Mouse (Mus musculus): ENCODE measurements at regions not wholly inside any gene's neighbourhood (a gene's known extent, or its start where the extent isn't known, plus 50 kb on each side); places are given as distances from the start of the nearest gene placed in this dataset.

DNA sequence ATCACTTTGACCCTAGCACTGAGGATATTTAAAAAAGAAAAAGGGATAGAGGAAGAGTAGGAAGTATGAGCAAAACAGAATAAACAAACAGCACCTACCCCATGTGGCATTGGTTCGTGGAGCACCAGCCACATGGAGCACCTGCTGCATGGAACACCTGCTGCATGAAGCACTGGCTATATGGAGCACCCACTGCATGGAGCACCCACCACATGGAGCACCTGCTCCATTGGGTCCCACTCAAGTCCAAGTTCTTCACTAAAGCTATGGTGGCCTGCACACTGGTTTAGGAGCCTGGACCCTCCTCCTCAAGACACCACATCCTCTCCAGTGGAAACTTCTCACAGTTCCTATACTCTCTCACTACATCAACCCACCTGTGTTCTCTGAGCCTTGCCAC is 166.4 kb upstream of the Zmiz1 start:
- no peak for TF ChIP-seq POLR2AphosphoS5 (IDR thresholded peaks at IDR 0.05; ENCODE audit: borderline replicate concordance, low read depth, low read length)
- no peaks in the 10 kb centered on the region for H3K4me1 ChIP-seq (ENCODE audit: control insufficient read depth in 1 of 2, insufficient read depth in 2 of 2, low read length in 2 of 2)
- no peaks in the 10 kb centered on the region for H3K9me3 ChIP-seq (replicated peaks; ENCODE audit: insufficient read depth, low read length)
- no peaks in the 10 kb centered on the region for H3K79me2 ChIP-seq (ENCODE audit: control insufficient read depth, insufficient read depth, low read length, poor library complexity)
- no peak for DNase-seq (ENCODE audit: low read depth, low spot score)
- no peaks in the 10 kb centered on the region; a peak in 1 of 4 replicates for H3K27me3 ChIP-seq (ENCODE audit: control insufficient read depth in 1 of 2, insufficient read depth in 2 of 2, low read length in 2 of 2)
- no peaks in the 10 kb centered on the region for H3K36me3 ChIP-seq (ENCODE audit: control insufficient read depth in 1 of 2, insufficient read depth in 2 of 2, low read length in 2 of 2)
- H3K27ac ChIP-seq (ENCODE audit: control insufficient read depth, low read depth, low read length): no peak overlapping the region
- H3K9ac ChIP-seq (ENCODE audit: control insufficient read depth, low read depth, low read length, poor library complexity, severe bottlenecking): no peak overlapping the region
- H3K4me3 ChIP-seq (ENCODE audit: control insufficient read depth in 1 of 2, insufficient read depth in 1 of 2, low read depth in 2 of 2, low read length in 2 of 2): no peak overlapping the region

GRCm38 (mm10) chr14:25294226-25294625 is 164.8 kb upstream of the Zmiz1 start:
- Histone ChIP-seq H3K79me2 (ENCODE audit: control insufficient read depth, insufficient read depth, low read length, poor library complexity) (no peaks in the 10 kb centered on the region), H3K9ac (ENCODE audit: control insufficient read depth, low read depth, low read length, poor library complexity, severe bottlenecking) (no peak overlapping the region), H3K4me1 (ENCODE audit: control insufficient read depth in 1 of 2, insufficient read depth in 2 of 2, low read length in 2 of 2) (no peaks in the 10 kb centered on the region), H3K4me3 (ENCODE audit: control insufficient read depth in 1 of 2, insufficient read depth in 1 of 2, low read depth in 2 of 2, low read length in 2 of 2) (no peak overlapping the region), H3K9me3 (replicated peaks; ENCODE audit: insufficient read depth, low read length) (no peaks in the 10 kb centered on the region), H3K27me3 (ENCODE audit: control insufficient read depth in 1 of 2, insufficient read depth in 2 of 2, low read length in 2 of 2) (no peaks in the 10 kb centered on the region), H3K36me3 (ENCODE audit: control insufficient read depth in 1 of 2, insufficient read depth in 2 of 2, low read length in 2 of 2) (no peaks in the 10 kb centered on the region), H3K27ac (ENCODE audit: control insufficient read depth, low read depth, low read length) (no peak overlapping the region)
- DNase-seq (ENCODE audit: low read depth, low spot score): no peak
- TF ChIP-seq MXI1 (IDR thresholded peaks at IDR 0.05; ENCODE audit: low read depth, low read length) (no peak), CHD2 (IDR thresholded peaks at IDR 0.05; ENCODE audit: low read length) (no peak), MEF2A (IDR thresholded peaks at IDR 0.05; ENCODE audit: extremely low read depth, insufficient replicate concordance, low read depth, low read length, poor library complexity, severe bottlenecking) (no peak), POLR2A (IDR thresholded peaks at IDR 0.05; ENCODE audit: control insufficient read depth in 1 of 2, insufficient read depth in 1 of 2, low read depth in 1 of 2, low read length in 2 of 2, poor library complexity in 1 of 2) (no peak), ZKSCAN1 (IDR thresholded peaks at IDR 0.05; ENCODE audit: low read depth, low read length) (no peak), RCOR1 (IDR thresholded peaks at IDR 0.05; ENCODE audit: low read depth, low read length) (no peak), E2F4 (IDR thresholded peaks at IDR 0.05; ENCODE audit: borderline replicate concordance, low read depth, low read length) (no peak), ETS1 (IDR thresholded peaks at IDR 0.05; ENCODE audit: low read depth, low read length) (no peak), GATA1 (IDR thresholded peaks at IDR 0.05; ENCODE audit: low read depth, low read length) (no peak), ELF1 (IDR thresholded peaks at IDR 0.05; ENCODE audit: low read depth, low read length) (no peak), ZMIZ1 (IDR thresholded peaks at IDR 0.05; ENCODE audit: low read depth, low read length) (no peak)

- Histone ChIP-seq H3K9ac (ENCODE audit: control insufficient read depth, low read depth, low read length, poor library complexity, severe bottlenecking) (no peak overlapping the region), H3K27me3 (ENCODE audit: control insufficient read depth in 1 of 2, insufficient read depth in 2 of 2, low read length in 2 of 2) (no peaks in the 10 kb centered on the region), H3K4me3 (ENCODE audit: control insufficient read depth in 1 of 2, insufficient read depth in 1 of 2, low read depth in 2 of 2, low read length in 2 of 2) (no peak overlapping the region), H3K79me2 (ENCODE audit: control insufficient read depth, insufficient read depth, low read length, poor library complexity) (no peaks in the 10 kb centered on the region), H3K9me3 (replicated peaks; ENCODE audit: insufficient read depth, low read length) (no peaks in the 10 kb centered on the region), H3K36me3 (ENCODE audit: control insufficient read depth in 1 of 2, insufficient read depth in 2 of 2, low read length in 2 of 2) (no peaks in the 10 kb centered on the region), H3K27ac (ENCODE audit: control insufficient read depth, low read depth, low read length) (no peak overlapping the region), H3K4me1 (ENCODE audit: control insufficient read depth in 1 of 2, insufficient read depth in 2 of 2, low read length in 2 of 2) (0 out of 4 replicates have a peak, but pooled peaks cover 0 to 2% of the 10 kb centered on the region in 2 experiments)
- no peak for TF ChIP-seq TBP (IDR thresholded peaks at IDR 0.05; ENCODE audit: low read depth, low read length)
- no peak for TF ChIP-seq ZMIZ1 (IDR thresholded peaks at IDR 0.05; ENCODE audit: low read depth, low read length)
- no peak for TF ChIP-seq MXI1 (IDR thresholded peaks at IDR 0.05; ENCODE audit: low read depth, low read length)
- no peak for TF ChIP-seq GABPA (IDR thresholded peaks at IDR 0.05; ENCODE audit: low read depth, low read length)
- no peak for TF ChIP-seq TAL1 (IDR thresholded peaks at IDR 0.05; ENCODE audit: low read length)
- TF ChIP-seq E2F4 (IDR thresholded peaks at IDR 0.05; ENCODE audit: borderline replicate concordance, low read depth, low read length): no peak
- TF ChIP-seq ETS1 (IDR thresholded peaks at IDR 0.05; ENCODE audit: low read depth, low read length): no peak
- TF ChIP-seq TCF12 (IDR thresholded peaks at IDR 0.05; ENCODE audit: low read depth, low read length): no peak
- TF ChIP-seq CTCF (IDR thresholded peaks at IDR 0.05 in 2 of 3, conservative IDR thresholded peaks at IDR 0.05 in 1 of 3; ENCODE audit: control insufficient read depth in 1 of 3, insufficient read depth in 1 of 3, low read depth in 2 of 3, low read length in 3 of 3, poor library complexity in 1 of 3, severe bottlenecking in 1 of 3): no peak
- TF ChIP-seq USF1 (IDR thresholded peaks at IDR 0.05; ENCODE audit: low read depth, low read length): no peak
- no peak for TF ChIP-seq SIN3A (IDR thresholded peaks at IDR 0.05; ENCODE audit: low read length)
- no peak for TF ChIP-seq SMC3 (IDR thresholded peaks at IDR 0.05; ENCODE audit: low read depth, low read length)
- no peak for TF ChIP-seq MEF2A (IDR thresholded peaks at IDR 0.05; ENCODE audit: extremely low read depth, insufficient replicate concordance, low read depth, low read length, poor library complexity, severe bottlenecking)
- TF ChIP-seq UBTF (IDR thresholded peaks at IDR 0.05; ENCODE audit: borderline replicate concordance, insufficient read depth, low read depth, low read length): no peak
- TF ChIP-seq POLR2AphosphoS5 (IDR thresholded peaks at IDR 0.05; ENCODE audit: borderline replicate concordance, low read depth, low read length): no peak
- TF ChIP-seq ZKSCAN1 (IDR thresholded peaks at IDR 0.05; ENCODE audit: low read depth, low read length): no peak
- TF ChIP-seq HCFC1 (IDR thresholded peaks at IDR 0.05; ENCODE audit: low read depth, low read length): no peak
- TF ChIP-seq MYB (IDR thresholded peaks at IDR 0.05; ENCODE audit: low read depth, low read length): no peak
- DNase-seq (ENCODE audit: low read depth, low spot score): no peak
Observed at GRCm38 (mm10) chr14:25295688-25296350, 163.2 kb upstream of the Zmiz1 start.
